Mouse (Mus musculus): ENCODE results near the gene Kcnt1. TPM values are rescaled to one million over a fixed set of nuclear protein-coding genes. Genes with fewer than 3 reads are reported as not detected.

Gene Kcnt1
- polyA plus RNA-seq, 1 experiment from 2014 or later = 0.04 TPM

GRCm38 (mm10) chr2:25918408-25918807, 54.9 kb downstream of the Kcnt1 start:
- 84% methylated on average over 2 of the region's 2 CpGs for whole genome bisulfite sequencing (ENCODE audit: insufficient replicate concordance)
- no peak overlapping the region for H3K9ac ChIP-seq (ENCODE audit: low read depth, low read length)
- H3K27me3 ChIP-seq (ENCODE audit: control insufficient read depth, insufficient read depth, low read length) = no peaks in the 10 kb centered on the region
- no peak overlapping the region for H3K4me3 ChIP-seq (ENCODE audit: low read depth, low read length)
- no peak overlapping the region for H3K27ac ChIP-seq (ENCODE audit: low read depth, low read length)
- H3K9me3 ChIP-seq (replicated peaks; ENCODE audit: control insufficient read depth, low read length) = no peaks in the 10 kb centered on the region
- H3K36me3 ChIP-seq (ENCODE audit: control insufficient read depth, insufficient read depth, low read length) = no peaks in the 10 kb centered on the region
- no peak overlapping the region for H3K4me2 ChIP-seq
- H3K4me1 ChIP-seq (ENCODE audit: control insufficient read depth, insufficient read depth, low read length) = no peaks in the 10 kb centered on the region
- ATAC-seq (replicated peaks; ENCODE audit: insufficient number of reproducible peaks, low FRiP score, low TSS enrichment) = no peak

- Histone ChIP-seq H3K4me2 (no peak overlapping the region), H3K9me3 (replicated peaks; ENCODE audit: control insufficient read depth, low read length) (no peaks in the 10 kb centered on the region), H3K27ac (ENCODE audit: low read depth, low read length) (no peak overlapping the region), H3K36me3 (ENCODE audit: control insufficient read depth, insufficient read depth, low read length) (no peaks in the 10 kb centered on the region), H3K4me3 (ENCODE audit: low read depth, low read length) (no peak overlapping the region), H3K27me3 (ENCODE audit: control insufficient read depth, insufficient read depth, low read length) (no peaks in the 10 kb centered on the region), H3K4me1 (ENCODE audit: control insufficient read depth, insufficient read depth, low read length) (no peaks in the 10 kb centered on the region), H3K9ac (ENCODE audit: low read depth, low read length) (no peak overlapping the region)
- ATAC-seq (replicated peaks; ENCODE audit: insufficient number of reproducible peaks, low FRiP score, low TSS enrichment) = no peak; the same call in 1 of the 2 replicates
- WGBS (ENCODE audit: insufficient replicate concordance) = 70% methylated on average over 3 of the region's 3 CpGs
Observed at GRCm38 (mm10) chr2:25919972-25920371, 56.4 kb downstream of the Kcnt1 start.

- Histone ChIP-seq H3K4me2 (no peak overlapping the region), H3K9ac (ENCODE audit: low read depth, low read length) (no peak overlapping the region), H3K27me3 (ENCODE audit: control insufficient read depth, insufficient read depth, low read length) (no peaks in the 10 kb centered on the region), H3K36me3 (ENCODE audit: control insufficient read depth, insufficient read depth, low read length) (0 out of 2 replicates have a peak, but pooled peaks cover 3% of the 10 kb centered on the region), H3K4me3 (ENCODE audit: low read depth, low read length) (no peak overlapping the region), H3K4me1 (ENCODE audit: control insufficient read depth, insufficient read depth, low read length) (no peaks in the 10 kb centered on the region), H3K27ac (ENCODE audit: low read depth, low read length) (no peak overlapping the region), H3K9me3 (replicated peaks; ENCODE audit: control insufficient read depth, low read length) (no peaks in the 10 kb centered on the region)
- WGBS (ENCODE audit: insufficient replicate concordance) = 68% methylated on average over 2 of the region's 2 CpGs
- no peak for ATAC-seq (replicated peaks; ENCODE audit: insufficient number of reproducible peaks, low FRiP score, low TSS enrichment)
Observed at GRCm38 (mm10) chr2:25923799-25924198, 60.3 kb downstream of the Kcnt1 start.

- 85% methylated on average over 4 of the region's 4 CpGs for WGBS (ENCODE audit: insufficient replicate concordance)
- Histone ChIP-seq H3K27ac (ENCODE audit: low read depth, low read length) (no peak overlapping the region), H3K36me3 (ENCODE audit: control insufficient read depth, insufficient read depth, low read length) (0 out of 2 replicates have a peak, but pooled peaks cover 3% of the 10 kb centered on the region)
Observed at GRCm38 (mm10) chr2:25924934-25925333, 61.4 kb downstream of the Kcnt1 start.

GRCm38 (mm10) chr2:25927821-25928220, 64.3 kb downstream of the Kcnt1 start:
- Histone ChIP-seq H3K4me3 (ENCODE audit: low read depth, low read length) (no peak overlapping the region), H3K4me2 (no peak overlapping the region), H3K27ac (ENCODE audit: low read depth, low read length) (no peak overlapping the region), H3K27me3 (ENCODE audit: control insufficient read depth, insufficient read depth, low read length) (no peaks in the 10 kb centered on the region), H3K9me3 (replicated peaks; ENCODE audit: control insufficient read depth, low read length) (no peaks in the 10 kb centered on the region), H3K36me3 (ENCODE audit: control insufficient read depth, insufficient read depth, low read length) (peaks cover 8% of the 10 kb centered on the region; the same call in 1 of the 2 replicates), H3K4me1 (ENCODE audit: control insufficient read depth, insufficient read depth, low read length) (no peaks in the 10 kb centered on the region), H3K9ac (ENCODE audit: low read depth, low read length) (no peak overlapping the region)
- ATAC-seq (replicated peaks; ENCODE audit: insufficient number of reproducible peaks, low FRiP score, low TSS enrichment) = no peak
- WGBS (ENCODE audit: insufficient replicate concordance) = 92% methylated on average over 7 of the region's 7 CpGs

More at GRCm38 (mm10) chr2:25924934-25925333, 61.4 kb downstream of the Kcnt1 start:
- Histone ChIP-seq H3K4me1 (ENCODE audit: control insufficient read depth, insufficient read depth, low read length) (no peaks in the 10 kb centered on the region), H3K4me2 (no peak overlapping the region), H3K27me3 (ENCODE audit: control insufficient read depth, insufficient read depth, low read length) (no peaks in the 10 kb centered on the region), H3K9ac (ENCODE audit: low read depth, low read length) (no peak overlapping the region), H3K9me3 (replicated peaks; ENCODE audit: control insufficient read depth, low read length) (no peaks in the 10 kb centered on the region), H3K4me3 (ENCODE audit: low read depth, low read length) (no peak overlapping the region)
- no peak for ATAC-seq (replicated peaks; ENCODE audit: insufficient number of reproducible peaks, low FRiP score, low TSS enrichment)

GRCm38 (mm10) chr2:25931249-25931859, 67.8 kb downstream of the Kcnt1 start:
- Histone ChIP-seq H3K36me3 (ENCODE audit: control insufficient read depth, insufficient read depth, low read length) (peaks cover 23% of the 10 kb centered on the region; the same call in 1 of the 2 replicates), H3K4me1 (ENCODE audit: control insufficient read depth, insufficient read depth, low read length) (no peaks in the 10 kb centered on the region), H3K27me3 (ENCODE audit: control insufficient read depth, insufficient read depth, low read length) (no peaks in the 10 kb centered on the region), H3K4me2 (no peak overlapping the region), H3K4me3 (ENCODE audit: low read depth, low read length) (no peak overlapping the region), H3K9ac (ENCODE audit: low read depth, low read length) (no peak overlapping the region), H3K27ac (ENCODE audit: low read depth, low read length) (no peak overlapping the region), H3K9me3 (replicated peaks; ENCODE audit: control insufficient read depth, low read length) (no peaks in the 10 kb centered on the region)
- 85% methylated on average over 6 of the region's 6 CpGs for WGBS (ENCODE audit: insufficient replicate concordance)
- no peak for ATAC-seq (replicated peaks; ENCODE audit: insufficient number of reproducible peaks, low FRiP score, low TSS enrichment)

GRCm38 (mm10) chr2:25940503-25940902, 77.0 kb downstream of the Kcnt1 start:
- no peak for ATAC-seq (replicated peaks; ENCODE audit: insufficient number of reproducible peaks, low FRiP score, low TSS enrichment)
- H3K27me3 ChIP-seq (ENCODE audit: control insufficient read depth, insufficient read depth, low read length) = no peaks in the 10 kb centered on the region
- H3K4me3 ChIP-seq (ENCODE audit: low read depth, low read length) = no peak overlapping the region
- H3K36me3 ChIP-seq (ENCODE audit: control insufficient read depth, insufficient read depth, low read length) = peaks cover 28% of the 10 kb centered on the region
- H3K9me3 ChIP-seq (replicated peaks; ENCODE audit: control insufficient read depth, low read length) = no peaks in the 10 kb centered on the region
- no peak overlapping the region for H3K4me2 ChIP-seq
- H3K9ac ChIP-seq (ENCODE audit: low read depth, low read length) = no peak overlapping the region
- no peak overlapping the region for H3K27ac ChIP-seq (ENCODE audit: low read depth, low read length)
- no peaks in the 10 kb centered on the region for H3K4me1 ChIP-seq (ENCODE audit: control insufficient read depth, insufficient read depth, low read length)
- WGBS (ENCODE audit: insufficient replicate concordance) = 85% methylated on average over 6 of the region's 6 CpGs

- no peak overlapping the region for H3K27ac ChIP-seq (ENCODE audit: low read depth, low read length)
- H3K4me2 ChIP-seq = no peak overlapping the region
- 85% methylated on average over 2 of the region's 2 CpGs for WGBS (ENCODE audit: insufficient replicate concordance)
- H3K27me3 ChIP-seq (ENCODE audit: control insufficient read depth, insufficient read depth, low read length) = no peaks in the 10 kb centered on the region
- H3K9me3 ChIP-seq (replicated peaks; ENCODE audit: control insufficient read depth, low read length) = no peaks in the 10 kb centered on the region
- H3K4me3 ChIP-seq (ENCODE audit: low read depth, low read length) = no peak overlapping the region
- H3K36me3 ChIP-seq (ENCODE audit: control insufficient read depth, insufficient read depth, low read length) = peaks cover 24% of the 10 kb centered on the region
- no peak for ATAC-seq (replicated peaks; ENCODE audit: insufficient number of reproducible peaks, low FRiP score, low TSS enrichment)
- no peak overlapping the region for H3K9ac ChIP-seq (ENCODE audit: low read depth, low read length)
- no peaks in the 10 kb centered on the region for H3K4me1 ChIP-seq (ENCODE audit: control insufficient read depth, insufficient read depth, low read length)
Observed at GRCm38 (mm10) chr2:25943822-25944221, 80.3 kb downstream of the Kcnt1 start.

GRCm38 (mm10) chr2:25947950-25948349, 84.4 kb downstream of the Kcnt1 start:
- H3K9me3 ChIP-seq (replicated peaks; ENCODE audit: control insufficient read depth, low read length) = no peaks in the 10 kb centered on the region
- no peaks in the 10 kb centered on the region for H3K27me3 ChIP-seq (ENCODE audit: control insufficient read depth, insufficient read depth, low read length)
- H3K4me1 ChIP-seq (ENCODE audit: control insufficient read depth, insufficient read depth, low read length) = no peaks in the 10 kb centered on the region
- no peak overlapping the region for H3K4me3 ChIP-seq (ENCODE audit: low read depth, low read length)
- 67% methylated on average over 3 of the region's 3 CpGs for WGBS (ENCODE audit: insufficient replicate concordance)
- no peak overlapping the region for H3K4me2 ChIP-seq
- no peak overlapping the region for H3K27ac ChIP-seq (ENCODE audit: low read depth, low read length)
- H3K9ac ChIP-seq (ENCODE audit: low read depth, low read length) = no peak overlapping the region
- H3K36me3 ChIP-seq (ENCODE audit: control insufficient read depth, insufficient read depth, low read length) = peaks cover 25% of the 10 kb centered on the region
- ATAC-seq (replicated peaks; ENCODE audit: insufficient number of reproducible peaks, low FRiP score, low TSS enrichment) = no peak

Measured in heart, embryonic 11.5 days (tissue).